Mouse (Mus musculus) inflammation-experienced regulatory T-cells, adult 6 months (primary cell): Measurements from ENCODE around the gene Vash2. TPM values are rescaled to one million over a fixed set of nuclear protein-coding genes. Genes with fewer than 3 reads are reported as not detected.
"Not testable (repeated sequence)": the region's sequence is repeated elsewhere in the genome, so short reads cannot be mapped to it uniquely, and the experiment has no call there.

ENCODE experiments used
- ATAC-seq: one replicate; pipeline ENCODE4 v1.8.0; 2017
- polyA plus RNA-seq, 3 experiments: library from polyadenylated mRNA; unstranded; fragments of 100-300 nt; shearing (Covaris generic); gene quantifications; one replicate each; pipeline ENCODE4 v1.2.1; 2017

The Vash2 gene
- polyA plus RNA-seq, 3 experiments from 2014 or later = 0.33 to 1.2 (median 0.59) TPM

- no peak for ATAC-seq
Measured at GRCm38 (mm10) chr1:190974833-190975232, 4.3 kb downstream of the Vash2 start.

DNA sequence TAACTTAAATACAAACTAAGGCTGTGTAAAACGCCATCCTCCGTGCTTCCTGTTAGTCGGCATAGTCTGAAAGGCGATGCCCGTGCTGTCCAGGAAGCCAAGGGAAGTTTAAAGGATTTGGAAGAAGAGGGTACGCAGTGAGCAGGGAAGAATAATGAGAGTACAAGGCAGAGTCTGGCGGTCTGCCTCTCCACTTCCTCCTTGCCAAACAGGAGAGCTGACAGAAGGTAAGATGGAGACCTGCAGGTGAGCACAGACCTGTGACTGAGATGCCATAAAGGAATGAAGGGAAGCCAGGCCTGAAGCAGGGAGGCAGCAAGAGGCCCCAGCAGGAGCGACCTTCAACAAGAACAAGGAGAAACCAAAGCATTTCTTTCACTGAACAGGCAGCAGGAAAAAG lies 4.9 kb downstream of the Vash2 start:
- no peak for ATAC-seq

- ATAC-seq = no peak
Measured at GRCm38 (mm10) chr1:190972612-190973192, 6.4 kb downstream of the Vash2 start.

GRCm38 (mm10) chr1:190971708-190972610 lies 7.1 kb downstream of the Vash2 start:
- ATAC-seq = no peak

DNA sequence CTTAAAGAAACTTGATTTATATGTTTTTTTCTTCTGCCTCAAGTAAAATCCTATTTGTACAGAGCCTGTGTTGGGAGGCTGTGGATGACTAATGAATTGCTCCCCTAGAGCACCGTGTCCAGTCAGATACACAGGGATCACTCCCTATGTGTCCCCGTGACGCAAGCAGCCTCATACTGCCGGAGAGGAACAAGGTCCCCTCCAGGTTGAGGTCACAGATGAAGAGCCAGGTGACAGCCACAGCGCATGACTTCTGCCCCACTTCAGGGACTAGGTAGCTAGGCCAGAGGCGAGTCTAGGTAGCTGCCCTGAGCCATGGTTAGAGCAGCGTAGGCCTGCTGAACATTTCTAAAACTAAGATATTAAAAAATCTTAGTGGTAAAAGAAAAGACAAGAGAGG lies 11.1 kb downstream of the Vash2 start:
- ATAC-seq = no peak

DNA sequence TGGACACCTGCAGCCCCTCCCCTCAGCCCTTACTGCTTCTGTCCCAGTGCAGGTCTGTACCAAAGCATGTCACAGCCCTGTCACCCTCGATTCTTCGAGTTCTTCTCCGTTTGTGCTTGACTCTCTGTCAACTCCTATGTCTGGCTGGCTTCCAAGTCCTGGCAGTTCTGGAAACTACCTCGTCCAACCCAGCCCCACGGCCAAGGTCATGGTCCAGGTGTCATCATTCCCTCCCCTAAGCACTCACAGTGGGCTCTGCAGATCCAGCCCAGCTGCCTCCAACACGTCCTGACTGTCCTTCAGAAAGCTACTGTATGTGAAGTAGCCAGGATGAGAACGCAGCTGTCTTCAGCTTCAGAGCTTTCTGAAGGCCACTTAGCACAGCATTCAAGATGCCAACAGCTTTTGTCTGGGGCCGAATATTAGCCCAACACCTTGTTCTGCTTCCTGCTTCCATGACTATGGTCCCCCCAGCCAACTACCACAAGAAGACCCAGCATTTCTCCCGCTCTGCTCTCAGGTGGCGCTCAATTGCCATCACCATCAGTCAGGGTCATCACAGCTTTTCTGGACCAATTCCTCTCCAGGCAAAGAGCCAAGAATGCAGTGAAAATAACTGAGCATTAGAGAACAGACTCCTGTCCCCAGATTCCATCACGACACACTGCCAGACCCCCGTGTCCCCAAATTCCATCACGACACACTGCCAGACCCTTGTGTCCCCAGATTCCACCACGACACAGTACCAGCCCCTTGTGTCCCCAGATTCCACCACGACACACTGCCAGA lies 13.9 kb downstream of the Vash2 start:
- ATAC-seq = no peak

GRCm38 (mm10) chr1:190962760-190963159 lies 16.3 kb downstream of the Vash2 start:
- no peak for ATAC-seq

DNA sequence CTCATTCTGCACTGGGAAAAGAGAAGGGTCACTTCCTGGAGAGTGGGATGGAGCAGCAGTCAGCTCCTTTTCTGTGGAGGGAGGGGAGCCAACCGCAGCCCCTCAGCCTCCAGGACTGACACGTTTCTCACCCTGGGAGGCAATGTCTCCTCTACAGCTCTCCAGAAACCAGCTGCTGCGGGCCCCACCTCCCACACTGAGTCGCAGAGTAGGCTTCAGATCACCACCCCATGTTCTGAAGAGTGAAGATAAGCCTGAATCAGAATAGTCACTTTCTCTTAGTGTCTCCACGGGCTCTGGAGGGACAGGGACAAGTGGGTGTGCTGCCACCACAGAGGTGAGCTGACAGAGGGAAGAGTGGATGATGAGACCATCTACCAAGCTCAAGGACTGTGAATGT lies 20.3 kb downstream of the Vash2 start:
- no peak for ATAC-seq

DNA sequence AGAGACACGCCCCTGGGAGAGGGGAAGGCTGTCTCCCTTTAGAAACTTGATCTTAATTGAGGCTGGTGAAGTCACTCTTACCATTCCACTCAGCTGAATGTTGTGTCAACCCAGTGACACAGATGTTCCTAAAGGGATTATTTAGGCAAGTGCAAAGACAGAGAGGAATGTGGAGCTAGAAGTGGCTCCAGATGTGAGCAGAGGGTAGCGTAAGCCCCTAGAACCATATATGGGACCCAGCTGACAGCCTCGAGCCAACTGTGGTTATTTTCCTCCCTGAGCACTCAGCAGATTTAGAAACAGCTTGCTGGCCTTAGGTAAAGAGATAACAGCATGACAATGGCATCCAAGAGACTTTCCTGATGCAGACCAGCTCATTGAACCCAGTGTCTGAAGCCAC lies 26.1 kb downstream of the Vash2 start:
- no peak for ATAC-seq

DNA sequence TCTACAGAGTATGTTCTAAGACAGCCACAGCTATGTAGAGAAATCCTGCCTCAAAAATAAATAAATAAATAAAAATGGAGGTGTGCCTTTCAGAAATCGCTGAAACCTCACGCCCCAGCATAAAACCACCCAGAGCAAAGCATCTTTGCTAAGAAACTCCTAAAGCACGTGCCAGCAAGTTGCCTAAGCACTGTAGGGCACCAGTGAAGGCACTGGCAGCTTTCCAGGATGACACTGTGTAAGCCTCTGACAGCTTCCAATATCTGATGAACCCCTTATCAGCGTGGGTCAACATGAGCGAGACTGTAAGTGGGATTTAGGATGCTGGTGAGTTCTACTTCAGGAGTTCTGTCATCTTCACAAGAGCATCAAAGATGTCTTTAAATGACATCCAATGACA lies 28.1 kb downstream of the Vash2 start:
- ATAC-seq = no peak

- no peak for ATAC-seq
Measured at GRCm38 (mm10) chr1:190948846-190949245, 30.2 kb downstream of the Vash2 start.

DNA sequence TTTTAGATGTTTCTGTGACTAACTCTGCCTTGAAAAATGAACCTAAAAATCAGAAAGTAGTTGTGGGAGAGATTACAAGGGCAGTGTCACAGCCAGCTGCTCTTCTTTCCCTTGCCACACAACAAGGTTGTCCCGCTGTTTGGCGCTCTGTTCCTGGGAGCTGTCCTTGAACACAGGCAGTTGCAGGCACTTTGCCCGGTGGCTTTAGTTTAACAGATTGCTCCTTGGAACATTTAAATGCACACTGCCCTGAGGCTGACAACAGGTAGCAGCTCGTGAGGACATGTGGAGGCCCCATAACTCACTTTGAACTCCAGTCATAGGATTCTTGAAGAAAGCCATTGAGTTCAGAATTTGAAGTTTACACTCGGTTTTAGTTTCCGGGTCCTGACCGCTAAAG lies 30.7 kb downstream of the Vash2 start:
- no peak for ATAC-seq

DNA sequence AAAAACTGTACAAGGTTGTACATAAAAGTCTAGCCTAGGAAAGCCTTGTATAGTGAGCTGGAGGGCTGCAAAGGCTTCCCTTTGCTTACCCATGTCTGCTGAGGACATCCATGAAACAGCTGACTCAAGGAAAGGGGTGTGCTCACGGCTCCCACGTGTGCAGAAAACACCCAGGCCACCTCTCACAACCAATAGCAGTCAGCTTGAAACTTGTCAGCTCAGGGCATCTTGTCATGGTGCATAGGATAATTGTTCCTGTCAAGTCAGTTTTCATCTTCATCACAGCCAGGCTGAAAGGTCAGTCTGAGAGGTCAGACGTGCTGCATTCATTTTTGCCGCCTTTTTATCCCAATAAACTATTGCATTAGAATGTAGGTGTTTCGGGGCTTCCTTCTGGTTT lies 31.1 kb downstream of the Vash2 start:
- ATAC-seq = no peak

- ATAC-seq = peak; percentile 86
Measured at GRCm38 (mm10) chr1:190944109-190944760, 34.9 kb downstream of the Vash2 start.

- no peak for ATAC-seq
Measured at GRCm38 (mm10) chr1:190939803-190940202, 39.3 kb downstream of the Vash2 start.

- no peak for ATAC-seq
Measured at GRCm38 (mm10) chr1:190930181-190930580, 48.9 kb downstream of the Vash2 start.

GRCm38 (mm10) chr1:190929010-190929695 lies 49.9 kb downstream of the Vash2 start:
- peak; percentile 36 for ATAC-seq

- peak; percentile 94 for ATAC-seq
Measured at GRCm38 (mm10) chr1:190928370-190929009, 50.6 kb downstream of the Vash2 start.

- no peak for ATAC-seq
Measured at GRCm38 (mm10) chr1:190927751-190928369, 51.2 kb downstream of the Vash2 start.

DNA sequence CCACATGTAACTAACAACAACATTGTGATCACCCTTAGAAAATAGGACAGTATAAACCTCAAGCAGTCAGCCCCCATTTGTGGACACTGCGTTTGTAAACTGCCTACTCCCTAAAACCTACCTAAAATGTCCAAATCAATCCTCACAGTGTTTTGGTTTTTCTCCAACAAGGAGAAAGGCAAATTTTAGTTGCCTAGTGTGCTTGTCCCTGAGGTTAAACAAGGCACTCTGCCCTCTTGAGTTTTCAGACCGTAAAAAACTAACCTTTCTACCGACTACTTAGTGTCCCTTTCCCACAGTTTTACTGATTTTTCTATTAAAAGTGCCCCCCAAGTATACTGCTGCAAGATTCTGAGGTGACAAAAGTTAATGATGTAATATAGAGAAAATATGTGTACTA lies 51.8 kb downstream of the Vash2 start:
- no peak for ATAC-seq

- ATAC-seq = not testable (repeated sequence)
Measured at GRCm38 (mm10) chr1:190924812-190925211, 54.3 kb downstream of the Vash2 start, which contains the start of gene Angel2. Gene Angel2, plus strand, starts transcription at chr1:190925112.
